Mouse (Mus musculus) urinary bladder, postnatal 4 days (tissue): ENCODE measurements around the gene Rasgef1b.
"Not testable (repeated sequence)": the region's sequence is repeated elsewhere in the genome, so short reads cannot be mapped to it uniquely, and the experiment has no call there.

Source experiments
- DNase-seq, 2 experiments: peaks; one replicate each; pipeline ENCODE4 v3.0.0; 2021 to 2022; ENCODE audit warnings: low spot score in 2 of 2

The Rasgef1b gene

GRCm38 (mm10) chr5:99216588-99217152, 512.2 kb downstream of the Rasgef1b start:
- not testable (repeated sequence) for DNase-seq

- DNase-seq: no peak
Observed at GRCm38 (mm10) chr5:99215207-99216157, 513.4 kb downstream of the Rasgef1b start.

GRCm38 (mm10) chr5:99214400-99214799, 514.5 kb downstream of the Rasgef1b start:
- no peak for DNase-seq

GRCm38 (mm10) chr5:99213211-99213610, 515.7 kb downstream of the Rasgef1b start:
- DNase-seq: no peak

- no peak for DNase-seq
Observed at GRCm38 (mm10) chr5:99203475-99203874, 525.4 kb downstream of the Rasgef1b start.

- DNase-seq: peak in 1 of 2 experiments; percentile 27
Observed at GRCm38 (mm10) chr5:99202074-99202837, 526.6 kb downstream of the Rasgef1b start.

GRCm38 (mm10) chr5:99195436-99195835, 533.4 kb downstream of the Rasgef1b start:
- no peak for DNase-seq

GRCm38 (mm10) chr5:99190941-99191800, 537.7 kb downstream of the Rasgef1b start:
- DNase-seq: no peak

- DNase-seq: no peak
Observed at GRCm38 (mm10) chr5:99183637-99184036, 545.2 kb downstream of the Rasgef1b start.

GRCm38 (mm10) chr5:99174608-99175385, 554.1 kb downstream of the Rasgef1b start:
- no peak for DNase-seq

GRCm38 (mm10) chr5:99169836-99170235, 559.0 kb downstream of the Rasgef1b start:
- no peak for DNase-seq

GRCm38 (mm10) chr5:99167767-99168166, 561.1 kb downstream of the Rasgef1b start:
- no peak for DNase-seq
